Mouse (Mus musculus) cortical plate, adult 2 months (tissue): Measurements from ENCODE around the gene Hfm1. TPM values are rescaled to one million over a fixed set of nuclear protein-coding genes. Genes with fewer than 3 reads are reported as not detected.

Experiments used
- H3K27ac ChIP-seq: fragments of 200-500 bp; 2 replicates; pipeline ENCODE4 v1.5.1; 2012; ENCODE audit warnings: low read length, control low read depth, inconsistent platforms; ENCODE audit not compliant: insufficient read depth
- H3K4me1 ChIP-seq: fragments of 200-500 bp; 2 replicates; pipeline ENCODE4 v1.6.1; 2011; ENCODE audit warnings: low read length; ENCODE audit not compliant: control insufficient read depth, insufficient read depth
- H3K4me3 ChIP-seq: fragments of 200-500 bp; 2 replicates; pipeline ENCODE4 v1.5.1; 2011; ENCODE audit warnings: mild to moderate bottlenecking, low read length, control low read depth; ENCODE audit not compliant: insufficient read depth
- CTCF ChIP-seq: fragments of 200-500 bp; IDR thresholded peaks from 2 replicates; pipeline ENCODE4 v1.5.1; 2011; ENCODE audit warnings: mild to moderate bottlenecking, control low read depth, low read length; ENCODE audit not compliant: insufficient read depth; ENCODE audit errors: extremely low read depth
- POLR2A ChIP-seq: fragments of 200-500 bp; IDR thresholded peaks from 2 replicates; pipeline ENCODE4 v1.6.1; 2011; ENCODE audit warnings: mild to moderate bottlenecking, low read length, control low read depth; ENCODE audit not compliant: insufficient read depth; ENCODE audit errors: extremely low read depth
- polyA plus RNA-seq: library from polyadenylated mRNA; depleted of rRNA; stranded (reverse); fragments of >200 nt; gene quantifications from 2 replicates; pipeline ENCODE4 v1.2.3, GENCODE M21; 2012; rRNA removed

Gene Hfm1
- polyA plus RNA-seq, 1 experiment = 1.7 TPM

- Histone ChIP-seq H3K4me3 (no peak overlapping the region), H3K4me1 (no peaks in the 10 kb centered on the region), H3K27ac (no peak overlapping the region)
- TF ChIP-seq POLR2A (no peak), CTCF (no peak)
Observed at GRCm38 (mm10) chr5:106819630-106820029, 106.5 kb downstream of the Hfm1 start.

DNA sequence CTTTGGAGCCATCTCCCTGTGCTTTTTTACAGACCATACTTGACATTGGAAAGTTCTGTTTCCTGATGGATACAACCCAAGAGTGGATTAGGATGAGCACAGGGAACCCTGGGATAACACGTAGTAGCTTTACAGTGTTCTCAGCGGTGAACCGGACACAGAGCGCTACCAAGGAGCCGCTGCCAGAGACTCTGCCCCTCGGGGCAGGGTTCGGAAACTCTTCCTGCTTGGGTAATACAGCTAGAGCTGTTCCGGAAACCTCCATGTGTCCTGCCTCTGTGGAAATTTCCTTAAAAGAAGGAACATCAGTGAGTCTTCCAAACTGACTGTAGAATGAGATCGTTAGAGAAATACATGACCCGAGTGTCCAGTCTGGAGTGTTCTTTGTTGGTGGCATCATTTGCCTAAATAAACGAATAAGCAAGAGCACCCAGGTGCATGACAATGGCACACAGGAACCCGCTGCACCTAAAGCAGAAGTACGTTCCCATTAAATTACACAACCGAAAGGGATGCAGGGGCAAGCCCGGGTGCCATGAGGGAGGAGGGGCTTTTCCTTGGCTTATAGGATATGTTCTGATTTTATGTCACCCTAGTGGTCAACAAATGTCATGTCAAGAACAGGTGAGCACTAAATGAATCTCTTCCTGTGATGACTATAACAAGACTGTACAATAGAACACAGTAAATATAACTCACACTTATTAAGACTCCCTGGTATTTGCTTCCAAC is 110.0 kb downstream of the Hfm1 start:
- no peaks in the 10 kb centered on the region for H3K4me1 ChIP-seq
- H3K27ac ChIP-seq = no peak overlapping the region
- no peak overlapping the region for H3K4me3 ChIP-seq
- TF ChIP-seq CTCF (no peak), POLR2A (no peak)

DNA sequence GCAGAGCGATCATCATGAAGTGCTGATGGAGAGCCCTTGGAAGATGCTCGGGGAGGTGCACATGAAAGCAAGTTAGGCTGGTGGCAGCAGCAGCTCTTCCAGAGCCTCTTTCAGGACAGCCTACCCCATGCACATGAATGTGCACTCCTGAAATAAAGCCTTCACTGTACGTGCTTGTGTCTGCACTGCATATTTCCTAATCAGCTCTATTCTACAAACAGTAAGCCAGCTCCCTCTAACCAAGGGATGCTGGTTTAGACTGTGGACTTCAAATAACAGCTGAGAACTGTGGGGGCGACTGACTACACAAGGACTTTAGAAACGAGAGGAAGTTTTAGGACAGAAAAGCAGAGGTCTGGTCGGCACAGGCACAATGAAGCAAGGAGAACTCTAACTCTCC is 111.5 kb downstream of the Hfm1 start:
- Histone ChIP-seq H3K27ac (no peak overlapping the region), H3K4me1 (no peaks in the 10 kb centered on the region), H3K4me3 (no peak overlapping the region)
- TF ChIP-seq POLR2A (no peak), CTCF (no peak)

DNA sequence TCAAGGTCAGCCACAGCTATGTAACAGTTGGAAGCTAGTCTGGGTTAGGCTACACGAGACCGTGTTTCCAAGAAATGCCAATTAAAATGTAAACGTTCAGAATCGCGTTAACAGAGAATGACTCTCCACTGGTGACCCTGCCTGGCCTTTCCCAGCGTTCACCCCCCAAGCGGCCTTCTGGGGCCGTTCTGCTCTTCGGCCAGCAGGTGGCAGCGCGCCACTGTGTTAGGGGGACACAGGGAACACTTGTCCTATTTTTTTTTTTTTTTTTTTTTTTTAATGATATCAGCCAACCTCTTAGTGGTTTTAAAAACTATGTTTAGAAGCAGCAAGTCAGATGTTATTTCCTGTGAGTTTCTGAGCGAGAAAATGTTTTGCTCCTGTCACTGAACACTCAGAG is 123.0 kb downstream of the Hfm1 start:
- H3K4me3 ChIP-seq = no peak overlapping the region
- no peaks in the 10 kb centered on the region for H3K4me1 ChIP-seq
- no peak overlapping the region for H3K27ac ChIP-seq
- peak; percentile 55 for TF ChIP-seq CTCF
- no peak for TF ChIP-seq POLR2A

DNA sequence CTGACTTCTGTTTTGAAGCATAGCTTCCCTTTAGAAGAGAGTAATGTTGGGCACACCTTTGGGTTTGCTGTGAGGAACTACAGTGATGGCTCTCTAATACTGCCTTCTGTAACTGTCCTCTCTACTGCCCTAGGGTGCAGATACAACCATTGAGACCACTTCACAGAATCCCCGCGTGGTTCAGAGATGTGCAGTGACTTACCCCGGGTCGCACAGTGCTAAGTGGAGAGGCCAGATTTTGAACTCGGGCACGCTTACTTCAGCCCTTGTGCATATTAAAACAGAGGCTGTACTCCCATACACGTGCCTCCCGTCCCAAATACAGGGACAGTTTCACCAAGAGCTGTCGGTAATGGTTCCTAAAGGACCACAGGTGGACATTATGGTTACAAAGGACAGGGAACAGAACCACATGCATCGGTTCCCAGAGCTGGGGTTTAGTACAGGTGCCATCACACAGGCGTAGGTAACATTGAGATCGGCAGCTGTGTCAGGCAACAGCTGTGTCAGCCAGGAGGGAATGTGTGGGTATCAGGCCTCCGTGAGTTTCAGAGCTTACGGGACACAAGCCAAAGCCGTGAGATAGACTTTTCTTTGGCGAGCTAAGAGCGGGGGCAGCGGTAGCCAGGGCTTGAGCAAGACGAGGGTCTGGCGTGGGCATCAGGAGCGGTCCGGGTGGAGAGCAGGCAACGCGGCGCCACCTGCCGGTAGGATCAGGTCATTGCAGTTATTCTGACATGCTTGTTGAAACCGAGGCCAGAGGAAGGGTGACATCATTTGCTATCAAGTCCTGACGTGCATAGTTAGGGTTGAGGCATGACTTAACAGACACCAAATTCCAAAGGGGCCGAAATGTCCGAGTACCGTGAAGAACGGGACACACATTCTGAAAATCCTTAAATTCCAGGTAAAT is 124.0 kb downstream of the Hfm1 start:
- Histone ChIP-seq H3K4me3 (no peak overlapping the region), H3K4me1 (no peaks in the 10 kb centered on the region), H3K27ac (no peak overlapping the region)
- peak; percentile 81 for TF ChIP-seq CTCF
- no peak for TF ChIP-seq POLR2A

DNA sequence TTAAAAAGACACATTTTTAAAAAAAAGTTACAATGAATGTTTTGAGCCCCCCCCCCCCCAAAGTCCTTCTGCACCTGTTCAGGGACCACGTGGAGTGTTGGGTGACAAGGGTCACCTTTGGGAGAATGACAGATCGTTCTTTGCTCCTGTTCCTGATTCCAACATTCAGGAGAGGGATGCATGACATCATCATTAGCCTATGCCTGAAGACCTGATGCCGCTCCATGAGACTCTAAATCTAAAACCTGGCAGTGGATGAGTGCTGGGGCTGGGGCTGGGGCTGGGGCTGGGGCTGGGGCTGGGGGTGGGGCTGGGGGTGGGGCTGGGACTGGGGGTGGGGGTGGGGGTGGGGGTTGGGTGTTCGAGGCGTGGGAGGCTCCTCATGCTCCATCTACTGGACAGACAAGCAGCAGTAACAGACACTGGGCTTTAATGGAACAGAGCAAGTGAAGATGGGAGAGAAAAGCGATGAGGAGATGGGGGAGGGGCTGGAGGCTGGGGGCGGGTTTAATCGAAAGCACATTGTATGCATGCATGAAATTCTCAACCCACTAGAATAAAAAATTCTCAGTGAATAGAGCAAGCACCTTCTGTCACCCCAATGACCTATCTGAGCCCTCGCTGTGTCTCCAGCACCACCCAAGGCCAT is 124.8 kb downstream of the Hfm1 start:
- TF ChIP-seq POLR2A = no peak
- no peak for TF ChIP-seq CTCF
- Histone ChIP-seq H3K27ac (no peak overlapping the region), H3K4me3 (no peak overlapping the region), H3K4me1 (no peaks in the 10 kb centered on the region)

DNA sequence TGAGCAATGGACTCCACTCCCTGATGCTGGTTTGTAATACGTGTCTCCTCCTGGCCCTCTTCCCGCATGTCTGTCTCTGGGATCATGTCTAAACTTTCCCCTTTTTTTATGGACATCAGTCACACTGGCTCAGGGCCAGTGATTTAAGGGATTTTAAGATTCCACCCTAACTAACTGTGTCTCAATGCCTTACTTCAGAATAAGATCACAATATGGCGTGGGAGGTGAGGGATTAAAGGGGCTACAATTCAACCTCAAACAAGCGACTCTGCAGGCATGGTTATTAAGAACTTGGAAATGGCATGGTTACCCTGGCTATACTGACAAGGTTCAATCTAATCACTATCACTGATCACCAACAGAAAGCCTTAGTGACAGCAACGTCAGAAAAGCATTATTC is 128.2 kb downstream of the Hfm1 start:
- H3K4me3 ChIP-seq = no peak overlapping the region
- no peaks in the 10 kb centered on the region for H3K4me1 ChIP-seq
- TF ChIP-seq CTCF (no peak), POLR2A (no peak)
- no peak overlapping the region for H3K27ac ChIP-seq

DNA sequence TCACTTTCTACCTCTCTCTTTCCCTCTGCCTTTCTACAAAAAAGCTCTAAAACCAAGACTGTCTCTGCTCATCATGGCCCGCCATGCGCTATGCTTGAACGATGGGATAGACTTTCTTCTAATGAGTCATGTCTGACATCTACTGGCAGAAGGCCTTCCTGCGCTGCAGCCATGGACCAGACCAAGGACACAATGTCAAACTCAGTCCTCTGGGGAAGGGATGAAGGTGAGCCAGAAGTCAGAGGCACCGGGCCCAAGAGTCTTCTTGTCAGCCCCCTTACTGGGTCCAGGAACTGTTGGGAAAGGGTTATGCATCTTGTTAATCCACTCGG is 134.9 kb downstream of the Hfm1 start:
- H3K4me3 ChIP-seq = no peak overlapping the region
- no peaks in the 10 kb centered on the region for H3K4me1 ChIP-seq
- TF ChIP-seq POLR2A (no peak), CTCF (peak; percentile 72)
- H3K27ac ChIP-seq = no peak overlapping the region

GRCm38 (mm10) chr5:106790496-106791240 is 135.5 kb downstream of the Hfm1 start:
- no peak overlapping the region for H3K27ac ChIP-seq
- no peaks in the 10 kb centered on the region for H3K4me1 ChIP-seq
- H3K4me3 ChIP-seq = no peak overlapping the region
- no peak for TF ChIP-seq CTCF

Other genes with a start within 250 kb of the Hfm1 start
- gene Zfp644, start 229.0 kb downstream of the Hfm1 start, polyA plus RNA-seq = 38.7 and 41.2 TPM in 2 replicates
- gene Cdc7, start 38.0 kb upstream of the Hfm1 start, polyA plus RNA-seq = 21.0 and 22.5 TPM in 2 replicates